Mouse (Mus musculus) liver, embryonic 15.5 days (tissue): Measurements from ENCODE around the gene Gprin1. TPM values are rescaled to one million over a fixed set of nuclear protein-coding genes. Genes with fewer than 3 reads are reported as not detected.

Experiments used
- ATAC-seq: fragments of 200-750 bp; cut with Nextera tagmentation; 2 replicates; pipeline ENCODE4 v1.8.0; 2017; ENCODE audit warnings: moderate number of reproducible peaks, mild to moderate bottlenecking, moderate library complexity; ENCODE audit not compliant: insufficient read depth
- H3K27ac ChIP-seq: fragments of 300-500 bp; sonication (generic); replicated peaks from 2 replicates; pipeline ENCODE4 v1.5.1; 2015; ENCODE audit warnings: mild to moderate bottlenecking, inconsistent platforms
- H3K27me3 ChIP-seq: fragments of 300-500 bp; sonication (generic); 2 replicates; pipeline ENCODE4 v1.6.1; 2015; ENCODE audit warnings: mild to moderate bottlenecking, inconsistent platforms
- H3K36me3 ChIP-seq: fragments of 300-500 bp; sonication (generic); replicated peaks from 2 replicates; pipeline ENCODE4 v1.6.1; 2015; ENCODE audit warnings: moderate library complexity, mild to moderate bottlenecking, inconsistent platforms
- H3K4me1 ChIP-seq: fragments of 300-500 bp; sonication (generic); replicated peaks from 2 replicates; pipeline ENCODE4 v1.6.1; 2015; ENCODE audit warnings: inconsistent platforms
- H3K4me2 ChIP-seq: fragments of 300-500 bp; sonication (generic); 2 replicates; pipeline ENCODE4 v1.6.1; 2015; ENCODE audit warnings: moderate library complexity, mild to moderate bottlenecking, inconsistent platforms
- H3K4me3 ChIP-seq: fragments of 300-500 bp; sonication (generic); replicated peaks from 2 replicates; pipeline ENCODE4 v1.5.1; 2015; ENCODE audit warnings: mild to moderate bottlenecking, inconsistent platforms
- H3K9ac ChIP-seq: fragments of 300-500 bp; sonication (generic); 2 replicates; pipeline ENCODE4 v1.6.1; 2015; ENCODE audit warnings: moderate library complexity, mild to moderate bottlenecking, inconsistent platforms
- H3K9me3 ChIP-seq: fragments of 300-500 bp; sonication (generic); replicated peaks from 2 replicates; pipeline ENCODE4 v1.6.1; 2016; ENCODE audit warnings: inconsistent platforms
- WGBS: fragments of 180-500 bp; shearing (Covaris S2); methylation state at CpG from one replicate; pipeline ENCODE4 v1.1.7; 2015; ENCODE audit warnings: mixed read lengths; ENCODE audit not compliant: insufficient replicate concordance; 5-methylcytosine and 5-hydroxymethylcytosine counted together
- polyA plus RNA-seq: library from polyadenylated mRNA; unstranded; fragments of >200 nt; fragmentation: Nextera tagmentation; extraction: Ambion mirVana; gene quantifications from 2 replicates; pipeline ENCODE4 v1.2.1, GENCODE M21; 2015

The Gprin1 gene
- polyA plus RNA-seq, 1 experiment from 2014 or later = 0.02 TPM

DNA sequence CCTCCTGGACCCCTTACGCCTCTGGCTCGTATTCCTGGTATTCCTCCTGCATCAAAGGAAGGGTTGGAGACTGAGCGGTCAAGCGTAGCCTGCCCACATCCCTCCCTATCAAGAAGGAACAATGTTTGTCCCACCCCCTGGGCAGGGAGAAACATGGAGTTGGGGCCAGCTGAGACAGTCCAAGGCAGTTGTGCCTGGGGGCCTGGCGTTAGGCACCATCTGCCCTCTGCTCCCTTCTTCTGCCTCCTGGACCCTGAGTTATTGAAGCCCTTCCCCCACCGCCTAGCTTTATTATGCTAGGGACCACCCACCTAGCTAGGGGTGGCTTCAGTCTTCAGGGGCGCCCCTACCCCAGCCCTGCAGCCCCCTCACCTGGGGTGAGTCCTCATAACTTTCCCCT lies 9.8 kb upstream of the Gprin1 start:
- no peak overlapping the region for H3K4me3 ChIP-seq
- peaks cover 82% of the 10 kb centered on the region for H3K27me3 ChIP-seq
- WGBS = 18% methylated on average over 7 of the region's 7 CpGs
- no peak for ATAC-seq
- H3K9me3 ChIP-seq = no peaks in the 10 kb centered on the region
- no peak overlapping the region for H3K4me2 ChIP-seq
- H3K4me1 ChIP-seq = 0 out of 2 replicates have a peak, but pooled peaks cover 9% of the 10 kb centered on the region
- H3K9ac ChIP-seq = no peak overlapping the region
- no peaks in the 10 kb centered on the region for H3K36me3 ChIP-seq
- no peak overlapping the region for H3K27ac ChIP-seq

DNA sequence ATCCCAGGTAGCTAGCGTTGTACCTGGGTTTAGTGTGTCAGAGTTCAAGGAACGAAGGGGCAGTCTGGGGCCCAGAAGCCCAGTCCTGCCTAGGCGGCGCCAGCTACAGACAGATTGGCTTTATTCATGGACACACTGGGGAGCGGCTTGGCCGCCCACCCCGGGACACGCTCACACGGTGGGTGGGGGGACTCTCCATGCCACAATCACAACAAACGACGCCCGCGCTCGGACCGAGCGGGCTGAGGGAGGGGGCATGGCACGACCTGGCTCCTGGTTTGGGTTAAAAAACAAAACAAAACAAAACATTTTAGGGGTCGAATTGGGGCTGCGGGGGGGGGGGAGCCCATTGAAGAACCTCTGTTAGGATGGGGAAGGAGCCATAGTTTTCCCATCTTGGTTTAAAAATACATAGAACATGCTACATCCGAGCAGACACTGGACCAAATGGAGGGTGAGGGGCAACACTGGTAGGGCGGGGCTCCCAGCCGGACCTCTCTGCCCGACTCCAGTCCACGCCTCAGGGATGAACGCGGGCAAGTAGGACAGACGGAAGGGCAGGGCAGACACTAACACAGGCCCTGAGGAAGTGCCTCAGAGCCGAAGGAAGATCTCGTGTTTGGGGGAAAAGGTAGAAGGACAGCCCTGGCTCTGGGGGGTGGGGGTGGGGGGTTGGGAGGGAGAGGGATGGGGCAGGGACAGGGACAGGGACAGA lies 9.2 kb upstream of the Gprin1 start:
- peak overlapping the region; percentile 50 for H3K4me2 ChIP-seq
- no peak overlapping the region for H3K4me3 ChIP-seq
- H3K27me3 ChIP-seq = peaks cover 79% of the 10 kb centered on the region
- no peak for ATAC-seq
- H3K27ac ChIP-seq = no peak overlapping the region
- no peaks in the 10 kb centered on the region for H3K36me3 ChIP-seq
- H3K9ac ChIP-seq = no peak overlapping the region
- 3% methylated on average over 29 of the region's 29 CpGs for WGBS
- H3K4me1 ChIP-seq = 0 out of 2 replicates have a peak, but pooled peaks cover 9% of the 10 kb centered on the region
- no peaks in the 10 kb centered on the region for H3K9me3 ChIP-seq

DNA sequence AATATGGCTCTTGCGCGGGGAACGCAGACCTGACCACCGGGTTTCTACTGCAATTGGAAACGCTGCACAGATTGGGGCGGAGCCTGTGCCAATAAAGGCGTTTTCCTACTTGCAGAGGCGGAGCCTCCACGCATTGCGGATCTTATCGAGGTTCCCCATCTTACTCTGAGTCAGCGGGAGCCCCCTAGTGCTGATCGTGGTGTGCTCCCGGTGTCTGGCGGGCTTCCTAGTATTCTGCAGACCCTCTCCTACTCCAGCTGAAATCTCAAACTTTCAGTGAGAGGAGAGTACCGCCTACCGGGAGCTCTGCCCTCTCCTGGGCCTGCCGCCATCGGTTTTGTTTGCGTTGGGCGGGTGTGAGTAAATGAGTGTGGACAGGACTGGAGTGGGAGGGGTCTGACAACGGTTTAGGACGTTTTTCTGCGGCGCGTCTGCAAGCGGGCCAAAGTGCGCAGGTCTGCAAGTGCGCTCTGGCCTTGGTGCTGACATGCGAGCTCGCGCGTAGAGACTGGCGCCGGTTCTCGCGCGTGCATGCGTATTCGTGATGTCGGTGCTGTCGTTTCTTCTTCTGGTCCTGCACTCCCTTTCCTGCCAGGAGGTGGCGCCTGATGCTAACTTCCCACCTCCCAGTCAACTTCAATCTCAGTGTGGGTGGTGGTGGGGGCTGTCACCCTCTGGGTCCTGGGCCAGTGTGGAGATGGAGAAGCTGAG lies 8.5 kb upstream of the Gprin1 start:
- under 1% methylated on average over 43 of the region's 43 CpGs for WGBS

DNA sequence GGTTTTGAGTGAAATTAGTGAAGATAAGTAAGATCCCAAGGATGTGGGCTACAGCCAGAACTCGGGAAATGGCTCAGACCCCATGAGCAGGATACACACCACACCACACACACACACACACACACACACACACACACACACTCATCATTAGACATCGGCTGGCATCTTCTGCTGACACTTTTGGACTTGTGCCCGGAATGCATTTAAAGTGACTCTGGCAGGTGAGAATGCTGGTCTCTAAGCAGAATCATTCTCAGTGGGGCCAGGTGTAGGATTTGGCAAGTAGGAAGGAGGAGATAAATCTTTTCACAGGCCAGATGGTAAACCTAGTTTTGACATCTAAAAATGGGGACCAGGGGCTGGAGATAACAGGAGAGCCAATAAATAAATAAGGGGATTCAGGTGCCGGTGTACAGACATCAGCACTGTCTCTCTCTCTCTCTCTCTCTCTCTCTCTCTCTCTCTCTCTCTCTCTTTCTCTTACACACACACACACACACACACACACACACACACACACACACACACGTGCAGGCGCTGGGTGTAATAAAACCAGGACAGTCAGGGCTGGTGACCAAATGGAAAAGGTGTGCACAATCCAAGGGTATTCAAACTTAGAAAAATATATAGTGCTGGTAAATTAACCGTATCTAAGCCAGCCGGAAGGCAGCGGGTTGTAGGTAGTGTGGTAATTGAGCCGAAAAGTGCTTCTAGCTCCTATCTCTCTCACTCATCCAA lies 7.6 kb upstream of the Gprin1 start:
- no peak for ATAC-seq
- Histone ChIP-seq H3K4me3 (no peak overlapping the region), H3K4me2 (peak overlapping the region; percentile 50; the same call in 1 of the 2 replicates), H3K27me3 (peaks cover 70% of the 10 kb centered on the region), H3K4me1 (0 out of 2 replicates have a peak, but pooled peaks cover 9% of the 10 kb centered on the region), H3K9ac (no peak overlapping the region), H3K9me3 (no peaks in the 10 kb centered on the region), H3K36me3 (no peaks in the 10 kb centered on the region), H3K27ac (no peak overlapping the region)
- WGBS = 45% methylated on average over 10 of the region's 10 CpGs

More for the DNA sequence above, 8.5 kb upstream of the Gprin1 start:
- H3K4me1 ChIP-seq = 0 out of 2 replicates have a peak, but pooled peaks cover 9% of the 10 kb centered on the region
- H3K27me3 ChIP-seq = peaks cover 79% of the 10 kb centered on the region
- peak; percentile 65 for ATAC-seq
- H3K27ac ChIP-seq = no peak overlapping the region
- no peak overlapping the region for H3K9ac ChIP-seq
- H3K4me2 ChIP-seq = peak overlapping the region; percentile 50
- H3K36me3 ChIP-seq = no peaks in the 10 kb centered on the region
- no peaks in the 10 kb centered on the region for H3K9me3 ChIP-seq
- peak overlapping the region; percentile 33 for H3K4me3 ChIP-seq

GRCm38 (mm10) chr13:54756156-54756712 lies 6.6 kb upstream of the Gprin1 start:
- H3K27ac ChIP-seq = no peak overlapping the region
- 0 out of 2 replicates have a peak, but pooled peaks cover 9% of the 10 kb centered on the region for H3K4me1 ChIP-seq
- no peak overlapping the region for H3K4me3 ChIP-seq
- peaks cover 74% of the 10 kb centered on the region for H3K27me3 ChIP-seq
- no peaks in the 10 kb centered on the region for H3K9me3 ChIP-seq
- H3K9ac ChIP-seq = no peak overlapping the region
- no peak overlapping the region for H3K4me2 ChIP-seq
- no peak for ATAC-seq
- 60% methylated on average over 8 of the region's 8 CpGs for WGBS
- no peaks in the 10 kb centered on the region for H3K36me3 ChIP-seq

- no peak overlapping the region for H3K27ac ChIP-seq
- no peak overlapping the region for H3K4me3 ChIP-seq
- H3K9me3 ChIP-seq = no peaks in the 10 kb centered on the region
- H3K27me3 ChIP-seq = peaks cover 74% of the 10 kb centered on the region
- no peak overlapping the region for H3K4me2 ChIP-seq
- no peak for ATAC-seq
- H3K9ac ChIP-seq = no peak overlapping the region
- 0 out of 2 replicates have a peak, but pooled peaks cover 9% of the 10 kb centered on the region for H3K4me1 ChIP-seq
- no peaks in the 10 kb centered on the region for H3K36me3 ChIP-seq
- WGBS = 19% methylated on average over 9 of the region's 9 CpGs
These were observed 5.6 kb upstream of the Gprin1 start for GRCm38 (mm10) chr13:54755201-54755830.

DNA sequence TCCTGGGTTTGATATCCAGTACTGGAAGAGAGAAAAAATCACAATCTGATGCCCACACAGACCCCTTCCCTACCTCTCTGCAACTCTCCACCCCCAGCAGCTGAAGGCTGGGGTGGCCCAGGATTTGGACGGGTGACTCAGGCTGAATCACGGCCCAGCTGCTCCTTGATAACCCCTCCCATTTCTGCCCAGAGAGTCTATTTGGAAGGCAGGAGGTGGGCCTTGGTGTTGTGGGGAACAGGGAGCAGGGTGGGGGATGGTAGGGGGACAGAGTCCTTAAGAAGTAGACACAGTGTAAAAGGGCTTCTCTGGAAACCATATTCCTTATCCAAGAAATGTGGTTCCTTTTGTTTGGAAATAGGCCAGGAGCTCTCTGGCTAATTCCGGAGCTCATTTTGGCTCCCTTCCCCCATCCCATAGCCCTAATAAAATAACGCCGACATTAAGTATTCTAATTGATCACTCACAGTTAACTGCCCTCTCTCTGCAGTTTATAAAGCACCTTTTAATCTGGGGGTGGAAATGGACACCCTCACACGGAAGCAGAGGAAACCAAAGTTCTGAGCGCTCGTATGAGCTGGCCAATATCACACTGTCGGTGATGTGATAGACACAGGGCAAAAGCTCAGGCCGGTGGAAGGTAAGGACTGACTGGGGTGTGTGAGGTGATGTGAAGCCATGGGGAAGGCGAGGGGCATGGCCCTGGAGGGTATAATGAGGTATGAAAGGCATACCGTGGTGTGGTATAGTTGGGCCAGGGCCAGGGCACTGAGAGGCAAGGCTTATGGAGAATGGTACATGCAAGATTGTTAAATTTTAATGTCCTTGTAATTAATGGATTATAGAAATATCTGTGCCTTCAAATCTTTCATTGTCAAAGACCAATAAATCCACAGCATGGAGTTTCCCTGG lies 4.8 kb upstream of the Gprin1 start:
- Histone ChIP-seq H3K9me3 (no peaks in the 10 kb centered on the region), H3K36me3 (no peaks in the 10 kb centered on the region), H3K4me3 (no peak overlapping the region), H3K27me3 (peaks cover 74% of the 10 kb centered on the region), H3K27ac (no peak overlapping the region), H3K9ac (no peak overlapping the region), H3K4me2 (no peak overlapping the region), H3K4me1 (peaks cover 16% of the 10 kb centered on the region)
- 35% methylated on average over 12 of the region's 12 CpGs for WGBS
- ATAC-seq = no peak

- Histone ChIP-seq H3K36me3 (no peaks in the 10 kb centered on the region), H3K4me1 (peaks cover 16% of the 10 kb centered on the region), H3K9ac (no peak overlapping the region), H3K9me3 (no peaks in the 10 kb centered on the region), H3K27me3 (peaks cover 74% of the 10 kb centered on the region), H3K4me3 (no peak overlapping the region), H3K27ac (no peak overlapping the region), H3K4me2 (no peak overlapping the region)
- no peak for ATAC-seq
- WGBS = 46% methylated on average over 6 of the region's 6 CpGs
These were observed 4.1 kb upstream of the Gprin1 start for GRCm38 (mm10) chr13:54753733-54754132.

GRCm38 (mm10) chr13:54752656-54753055 lies 3.0 kb upstream of the Gprin1 start:
- ATAC-seq = no peak
- Histone ChIP-seq H3K36me3 (no peaks in the 10 kb centered on the region), H3K27ac (no peak overlapping the region), H3K4me2 (no peak overlapping the region), H3K9me3 (no peaks in the 10 kb centered on the region), H3K9ac (no peak overlapping the region), H3K4me1 (peaks cover 7% of the 10 kb centered on the region), H3K27me3 (peaks cover 74% of the 10 kb centered on the region), H3K4me3 (no peak overlapping the region)
- WGBS = 53% methylated on average over 10 of the region's 10 CpGs

DNA sequence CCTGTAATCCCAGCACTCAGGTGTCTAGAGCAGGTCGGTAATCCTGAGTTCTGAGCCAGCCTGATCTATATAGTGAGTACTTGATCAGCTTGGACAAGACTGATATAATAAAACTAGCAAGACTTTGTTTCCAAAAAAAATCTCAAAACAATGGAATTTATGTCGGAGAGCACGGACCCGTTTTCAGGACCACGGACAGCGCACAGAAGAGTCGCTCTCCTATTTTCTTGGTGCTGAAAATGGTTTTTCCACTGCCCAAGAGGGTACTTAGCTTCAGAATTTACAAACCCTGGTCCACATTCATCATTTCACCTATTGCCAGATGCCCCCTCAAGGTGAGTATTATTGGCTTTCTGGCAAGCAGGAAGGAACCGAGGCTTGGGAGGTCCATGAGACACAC lies 1.0 kb upstream of the Gprin1 start:
- Histone ChIP-seq H3K27ac (no peak overlapping the region), H3K36me3 (no peaks in the 10 kb centered on the region), H3K9me3 (no peaks in the 10 kb centered on the region), H3K27me3 (peaks cover 77% of the 10 kb centered on the region), H3K4me2 (no peak overlapping the region), H3K4me1 (peaks cover 7% of the 10 kb centered on the region), H3K4me3 (no peak overlapping the region), H3K9ac (no peak overlapping the region)
- WGBS = 3% methylated on average over 8 of the region's 8 CpGs
- ATAC-seq = no peak
